Mouse (Mus musculus) stomach, embryonic 14.5 days (tissue): ENCODE results near the gene Ak1. TPM values are rescaled to one million over a fixed set of nuclear protein-coding genes. Genes with fewer than 3 reads are reported as not detected.
A peak's percentile ranks its signal among the peaks of the same experiment; 100 is the strongest.

Source experiments
- ATAC-seq: fragments of 200-750 bp; cut with Nextera tagmentation; 2 replicates; pipeline ENCODE4 v1.8.0; 2017; ENCODE audit warnings: low read depth, moderate TSS enrichment; ENCODE audit not compliant: insufficient number of reproducible peaks, insufficient read depth, low FRiP score
- H3K27ac ChIP-seq: fragments of 300-500 bp; sonication (generic); 2 replicates; pipeline ENCODE4 v1.5.1; 2014; ENCODE audit warnings: mild to moderate bottlenecking, low read length, moderate library complexity, mixed read lengths
- H3K27me3 ChIP-seq: fragments of 300-500 bp; sonication (generic); 2 replicates; pipeline ENCODE4 v1.6.1; 2014; ENCODE audit warnings: low read length, control low read depth, mixed read lengths; ENCODE audit not compliant: control insufficient read depth, insufficient read depth
- H3K36me3 ChIP-seq: fragments of 300-500 bp; sonication (generic); 2 replicates; pipeline ENCODE4 v1.6.1; 2014; ENCODE audit warnings: mild to moderate bottlenecking, control low read depth, low read length, moderate library complexity, mixed read lengths; ENCODE audit not compliant: control insufficient read depth, insufficient read depth
- H3K4me1 ChIP-seq: fragments of 300-500 bp; sonication (generic); 2 replicates; pipeline ENCODE4 v1.6.1; 2014; ENCODE audit warnings: low read length, control low read depth, mixed read lengths; ENCODE audit not compliant: control insufficient read depth, insufficient read depth
- H3K4me2 ChIP-seq: fragments of 300-500 bp; sonication (generic); replicated peaks from 2 replicates; pipeline ENCODE4 v1.6.1; 2014; ENCODE audit warnings: low read depth, low read length, control low read depth
- H3K4me3 ChIP-seq: fragments of 300-500 bp; sonication (generic); 2 replicates; pipeline ENCODE4 v1.5.1; 2014; ENCODE audit warnings: low read depth, low read length, control low read depth
- H3K9ac ChIP-seq: fragments of 300-500 bp; sonication (generic); replicated peaks from 2 replicates; pipeline ENCODE4 v1.6.1; 2014; ENCODE audit warnings: low read depth, mild to moderate bottlenecking, control low read depth, low read length, moderate library complexity, mixed read lengths
- H3K9me3 ChIP-seq: fragments of 300-500 bp; sonication (generic); 2 replicates; pipeline ENCODE4 v1.6.1; 2016; ENCODE audit warnings: low read depth, low read length, control low read depth; ENCODE audit not compliant: control insufficient read depth
- WGBS: fragments of 180-500 bp; shearing (Covaris S2); extraction: QIAGEN DNeasy Blood & Tissue Kit; methylation state at CpG from one replicate; pipeline ENCODE4 v1.1.7; 2014; 5-methylcytosine and 5-hydroxymethylcytosine counted together
- polyA plus RNA-seq: library from polyadenylated mRNA; unstranded; fragments of >200 nt; fragmentation: Nextera tagmentation; extraction: Ambion mirVana; gene quantifications from 2 replicates; pipeline ENCODE4 v1.2.1, GENCODE M21; 2014

The Ak1 gene
- polyA plus RNA-seq, 1 experiment from 2014 or later, result 17.1 TPM

DNA sequence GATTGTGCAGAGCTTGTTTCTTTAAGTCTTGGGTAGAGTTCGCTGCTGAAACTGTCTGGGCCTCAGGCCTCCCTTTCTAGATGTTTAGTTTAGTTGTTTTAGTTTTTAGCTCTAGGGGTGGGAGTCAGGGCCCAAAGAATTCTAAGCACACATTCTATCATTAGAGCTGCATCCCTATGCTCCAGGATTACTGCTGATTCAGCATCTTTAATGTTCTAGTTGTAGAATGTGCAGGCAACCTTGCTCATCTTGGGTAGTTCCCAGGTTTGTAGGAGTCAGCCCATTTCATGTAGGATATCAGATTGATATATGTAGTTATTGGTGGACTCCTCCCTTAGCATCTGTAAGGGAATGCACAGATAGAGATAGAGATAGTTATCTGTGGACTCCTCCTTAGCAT lies 4.4 kb upstream of the Ak1 start:
- 93% methylated on average over 1 of the region's 1 CpGs for WGBS
- H3K4me3 ChIP-seq, result no peak overlapping the region
- H3K9ac ChIP-seq, result no peak overlapping the region
- H3K27ac ChIP-seq, result no peak overlapping the region
- H3K4me2 ChIP-seq, result no peak overlapping the region
- ATAC-seq, result no peak
- no peaks in the 10 kb centered on the region for H3K27me3 ChIP-seq
- H3K4me1 ChIP-seq, result peaks cover 27% of the 10 kb centered on the region; the same call in 1 of the 2 replicates
- H3K36me3 ChIP-seq, result no peaks in the 10 kb centered on the region; the same call in 1 of the 2 replicates
- H3K9me3 ChIP-seq, result no peaks in the 10 kb centered on the region

GRCm38 (mm10) chr2:32617601-32618000 lies 4.0 kb upstream of the Ak1 start:
- Histone ChIP-seq H3K9me3 (no peaks in the 10 kb centered on the region), H3K4me1 (peaks cover 27% of the 10 kb centered on the region; the same call in 1 of the 2 replicates), H3K27me3 (no peaks in the 10 kb centered on the region), H3K9ac (no peak overlapping the region), H3K4me2 (no peak overlapping the region), H3K4me3 (no peak overlapping the region), H3K36me3 (no peaks in the 10 kb centered on the region; the same call in 1 of the 2 replicates), H3K27ac (no peak overlapping the region)
- no peak for ATAC-seq
- 92% methylated on average over 4 of the region's 4 CpGs for WGBS

DNA sequence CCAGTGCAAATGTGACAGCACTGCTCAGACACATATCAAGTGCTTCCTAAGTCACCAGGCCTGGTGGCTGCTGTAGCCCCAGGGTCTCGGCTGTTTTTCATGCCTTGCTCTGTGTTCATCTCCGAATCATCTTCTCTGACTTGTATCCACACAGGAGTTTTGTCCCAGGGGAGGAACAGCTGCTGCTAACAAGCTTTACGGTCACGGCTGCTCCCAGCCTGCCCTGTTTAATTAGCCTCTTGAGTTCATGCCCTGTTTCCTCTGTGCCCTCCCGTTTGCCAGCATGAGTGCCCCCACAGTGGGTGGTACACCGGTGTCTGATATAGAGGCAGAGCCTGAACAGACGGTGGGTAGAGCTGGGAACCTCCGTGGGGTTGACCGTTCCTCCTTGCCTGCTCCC lies 3.5 kb upstream of the Ak1 start:
- no peak for ATAC-seq
- WGBS, result 81% methylated on average over 9 of the region's 9 CpGs
- no peaks in the 10 kb centered on the region for H3K9me3 ChIP-seq
- H3K9ac ChIP-seq, result no peak overlapping the region
- H3K4me1 ChIP-seq, result peaks cover 27% of the 10 kb centered on the region; the same call in 1 of the 2 replicates
- no peaks in the 10 kb centered on the region; the same call in 1 of the 2 replicates for H3K36me3 ChIP-seq
- H3K4me3 ChIP-seq, result no peak overlapping the region
- H3K27me3 ChIP-seq, result no peaks in the 10 kb centered on the region
- no peak overlapping the region for H3K27ac ChIP-seq
- no peak overlapping the region for H3K4me2 ChIP-seq

- peak; percentile 80 for ATAC-seq
- Histone ChIP-seq H3K9me3 (no peaks in the 10 kb centered on the region), H3K36me3 (no peaks in the 10 kb centered on the region; the same call in 1 of the 2 replicates), H3K9ac (no peak overlapping the region), H3K4me1 (peaks cover 41% of the 10 kb centered on the region), H3K27ac (peak overlapping the region; percentile 83), H3K4me3 (no peak overlapping the region), H3K4me2 (0 out of 2 replicates have a peak overlapping the region, but pooled peaks have one; percentile 1), H3K27me3 (no peaks in the 10 kb centered on the region)
- 4% methylated on average over 4 of the region's 4 CpGs for WGBS
These were observed 659 bp upstream of the Ak1 start for GRCm38 (mm10) chr2:32620682-32621516.

DNA sequence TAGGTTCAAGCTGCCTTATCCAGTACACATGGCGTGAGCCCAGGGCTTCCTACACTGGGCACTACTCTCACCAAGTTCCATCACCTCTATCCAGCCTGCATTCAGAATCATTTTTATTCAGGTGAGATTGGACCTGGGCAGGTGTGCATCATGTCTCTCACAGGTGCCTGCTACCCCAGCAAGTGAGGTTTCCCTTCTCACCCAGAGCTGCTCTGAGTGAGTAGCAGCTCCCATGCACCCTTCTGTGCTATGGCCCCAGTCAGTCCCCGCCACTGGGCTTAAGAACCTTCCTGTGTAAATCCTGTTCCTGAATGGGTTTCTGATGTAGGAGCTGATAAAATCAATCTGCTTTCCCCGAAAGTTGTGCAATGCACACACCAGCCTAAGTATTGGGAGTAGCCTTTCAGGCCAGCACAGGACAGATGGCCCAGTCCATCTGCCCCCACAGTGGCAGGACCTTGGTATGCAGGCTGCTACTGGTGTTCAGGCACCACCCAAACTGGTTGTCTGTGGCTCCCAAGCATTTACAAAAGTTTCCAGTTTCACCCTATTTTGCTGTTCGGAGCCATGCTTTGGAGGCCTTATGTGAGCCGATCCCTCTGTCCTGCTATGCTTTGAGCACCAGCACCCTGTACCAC lies 2.7 kb downstream of the Ak1 start:
- no peak overlapping the region for H3K4me3 ChIP-seq
- H3K9ac ChIP-seq, result no peak overlapping the region
- WGBS, result 62% methylated on average over 5 of the region's 5 CpGs
- no peaks in the 10 kb centered on the region for H3K27me3 ChIP-seq
- ATAC-seq, result no peak
- H3K27ac ChIP-seq, result peak overlapping the region; percentile 64; the same call in 1 of the 2 replicates
- no peaks in the 10 kb centered on the region for H3K36me3 ChIP-seq
- no peak overlapping the region for H3K4me2 ChIP-seq
- H3K4me1 ChIP-seq, result peaks cover 60% of the 10 kb centered on the region
- no peaks in the 10 kb centered on the region for H3K9me3 ChIP-seq

DNA sequence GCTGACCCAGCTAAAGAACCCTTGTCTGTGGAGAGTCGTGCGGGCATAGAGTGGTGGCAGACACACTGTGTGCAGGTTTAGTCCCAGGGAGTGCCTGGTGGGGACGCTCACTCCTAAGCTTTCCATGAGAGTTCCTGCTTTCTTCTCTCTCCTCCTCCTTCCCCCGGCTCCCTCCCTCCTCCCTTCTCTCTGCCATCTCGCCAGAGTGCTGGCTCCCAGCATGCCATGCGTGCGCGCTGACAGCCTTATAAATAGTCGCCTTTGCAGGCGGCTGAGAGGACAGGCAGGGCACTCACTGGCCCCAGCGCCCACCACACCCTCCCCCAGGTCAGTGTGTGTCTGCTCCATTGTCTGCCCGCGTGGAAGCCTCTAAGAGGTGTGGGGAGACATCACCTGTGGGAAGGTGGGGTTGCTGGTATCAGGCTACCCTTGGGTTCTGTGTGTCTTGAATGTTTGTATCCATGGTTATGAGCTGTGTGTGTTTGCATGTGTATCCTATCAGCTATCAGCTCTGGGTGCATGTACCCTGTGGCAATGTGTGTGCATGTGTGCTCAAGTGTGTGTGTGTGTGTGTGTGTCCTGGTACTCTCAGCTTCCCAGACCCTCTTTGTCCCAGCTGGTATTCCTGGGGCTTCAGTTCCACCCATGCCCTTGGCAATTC lies 3.8 kb downstream of the Ak1 start:
- H3K9me3 ChIP-seq, result no peaks in the 10 kb centered on the region
- ATAC-seq, result no peak
- no peak overlapping the region for H3K9ac ChIP-seq
- no peaks in the 10 kb centered on the region for H3K36me3 ChIP-seq
- no peaks in the 10 kb centered on the region for H3K27me3 ChIP-seq
- H3K4me2 ChIP-seq, result peak overlapping the region; percentile 33
- H3K4me1 ChIP-seq, result peaks cover 50% of the 10 kb centered on the region
- 2% methylated on average over 13 of the region's 13 CpGs for WGBS
- peak overlapping the region; percentile 4 for H3K4me3 ChIP-seq
- peak overlapping the region; percentile 64; the same call in 1 of the 2 replicates for H3K27ac ChIP-seq

DNA sequence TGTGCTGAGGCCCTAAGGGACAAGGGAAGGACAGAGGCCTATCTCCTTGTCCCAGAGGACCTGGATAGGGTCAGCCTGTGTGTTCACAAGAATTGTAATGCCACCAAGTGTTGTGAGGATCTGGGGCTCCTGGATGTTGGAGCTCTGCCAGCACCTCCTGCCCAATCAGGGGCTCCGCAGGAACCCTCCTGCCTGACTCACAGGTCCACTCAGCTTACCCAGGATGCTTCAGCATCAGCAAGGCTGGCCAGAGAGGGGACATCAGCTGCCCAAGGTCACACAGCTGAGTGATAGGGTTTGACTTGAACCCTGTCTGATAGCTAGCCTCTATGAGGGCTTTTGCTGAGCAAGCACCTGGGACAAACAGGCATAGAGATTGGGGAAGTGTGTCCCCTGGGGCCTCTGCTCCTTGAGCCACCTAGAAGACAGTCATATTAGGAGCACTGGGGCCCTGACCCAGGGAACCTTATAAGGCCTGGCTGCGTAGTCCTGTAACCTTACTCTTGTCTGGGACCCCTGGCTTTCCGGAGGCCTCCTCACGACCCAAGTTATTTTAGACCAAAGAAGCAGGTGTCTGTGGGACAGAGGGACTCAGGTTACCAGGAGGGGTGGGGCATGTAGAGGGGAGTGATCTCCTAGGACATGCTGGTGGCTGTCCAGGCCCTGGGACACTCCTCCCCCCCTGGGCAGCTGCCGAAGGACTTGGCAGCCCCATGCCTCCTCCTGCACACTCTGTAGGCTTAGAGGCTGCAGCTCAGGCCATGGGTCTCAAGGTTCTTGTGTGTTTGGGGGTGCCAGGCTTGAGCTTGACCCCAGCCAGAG lies 4.5 kb downstream of the Ak1 start:
- no peak overlapping the region for H3K9ac ChIP-seq
- WGBS, result 33% methylated on average over 5 of the region's 5 CpGs
- H3K27ac ChIP-seq, result peak overlapping the region; percentile 64; the same call in 1 of the 2 replicates
- ATAC-seq, result no peak
- H3K4me2 ChIP-seq, result peak overlapping the region; percentile 33
- peak overlapping the region; percentile 4; the same call in 1 of the 2 replicates for H3K4me3 ChIP-seq
- H3K36me3 ChIP-seq, result no peaks in the 10 kb centered on the region
- H3K4me1 ChIP-seq, result peaks cover 43% of the 10 kb centered on the region
- H3K27me3 ChIP-seq, result no peaks in the 10 kb centered on the region
- no peaks in the 10 kb centered on the region for H3K9me3 ChIP-seq
